Mouse (Mus musculus): ENCODE measurements at regions not wholly inside any gene's neighbourhood (a gene's known extent, or its start where the extent isn't known, plus 50 kb on each side); places are given as distances from the start of the nearest gene placed in this dataset.
"Not testable (repeated sequence)": the region's sequence is repeated elsewhere in the genome, so short reads cannot be mapped to it uniquely, and the experiment has no call there.

DNA sequence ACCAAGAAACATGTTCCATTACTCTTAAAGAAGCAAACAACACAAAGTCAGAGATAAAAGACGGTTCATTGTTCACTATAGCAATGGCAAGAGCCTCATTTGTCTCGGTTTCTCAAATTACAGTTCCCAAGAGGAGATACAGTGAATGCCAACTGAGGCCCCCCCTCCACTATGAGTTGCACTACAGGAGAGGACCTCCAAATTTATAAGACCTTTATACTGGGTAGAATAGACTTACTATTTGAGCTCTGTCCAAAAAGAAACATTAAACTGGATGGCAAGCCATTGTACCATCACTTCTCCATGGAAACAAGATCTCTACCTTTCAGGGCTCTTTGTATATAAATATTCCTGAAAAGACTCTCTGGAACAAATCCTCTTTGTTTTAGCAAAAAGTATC lies 66.4 kb downstream of the Fundc1 start:
- no peaks in the 10 kb centered on the region for H3K9me3 ChIP-seq (replicated peaks)
- H3K4me1 ChIP-seq = no peaks in the 10 kb centered on the region
- H3K36me3 ChIP-seq = no peaks in the 10 kb centered on the region
- no peak overlapping the region for H3K4me2 ChIP-seq
- WGBS = 93% methylated on average over 2 of the region's 2 CpGs
- H3K9ac ChIP-seq = no peak overlapping the region
- no peak for ATAC-seq (replicated peaks; ENCODE audit: low FRiP score)
- H3K27ac ChIP-seq = no peak overlapping the region
- H3K4me3 ChIP-seq (replicated peaks) = no peak overlapping the region
- H3K27me3 ChIP-seq = no peaks in the 10 kb centered on the region

DNA sequence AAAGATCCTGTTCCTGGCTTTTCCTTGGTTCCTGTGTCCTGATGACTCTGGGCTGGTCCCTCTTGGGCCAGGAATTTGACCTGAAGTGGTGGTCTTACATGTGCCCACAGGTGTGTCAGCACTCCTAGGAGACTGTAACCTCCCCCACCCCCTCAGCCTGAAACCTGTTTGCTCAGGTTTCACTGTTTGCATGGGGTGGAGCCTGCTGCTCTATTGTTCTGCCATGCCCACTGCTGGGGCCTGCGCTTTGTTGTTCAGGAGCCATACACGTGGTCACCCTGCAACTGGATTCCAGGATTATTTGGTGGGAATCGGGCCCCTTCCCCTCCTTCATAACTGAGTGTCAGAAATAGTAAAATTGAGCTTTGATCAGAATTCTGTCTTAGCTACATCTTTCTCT lies 99.0 kb downstream of the Fundc1 start:
- H3K9ac ChIP-seq; H3K4me3 ChIP-seq (replicated peaks); H3K27ac ChIP-seq; ATAC-seq (replicated peaks; ENCODE audit: low FRiP score); H3K4me1 ChIP-seq; H3K4me2 ChIP-seq; H3K36me3 ChIP-seq; H3K9me3 ChIP-seq (replicated peaks); H3K27me3 ChIP-seq: not testable (repeated sequence)
- 49% methylated on average over 3 of the region's 3 CpGs for WGBS

DNA sequence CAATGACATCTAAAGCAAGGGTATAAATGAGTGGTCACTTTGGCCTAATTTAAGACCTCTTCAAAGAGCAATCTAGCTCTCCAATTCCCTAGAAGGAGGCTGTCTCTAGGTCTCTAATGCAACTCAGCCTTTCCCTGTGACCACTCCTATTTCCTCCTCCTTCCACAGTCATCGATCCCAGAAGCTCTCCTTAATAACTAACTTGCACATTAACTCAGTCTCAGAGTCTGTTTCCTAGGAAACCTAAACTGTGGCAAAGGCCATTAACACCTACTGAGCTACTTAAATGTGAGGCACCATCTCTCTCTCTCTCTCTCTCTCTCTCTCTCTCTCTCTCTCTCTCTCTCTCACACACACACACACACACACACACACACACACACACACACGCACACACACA lies 115.6 kb downstream of the Fundc1 start:
- Histone ChIP-seq H3K4me1 (no peaks in the 10 kb centered on the region), H3K4me3 (replicated peaks) (no peak overlapping the region), H3K9me3 (replicated peaks) (no peaks in the 10 kb centered on the region), H3K4me2 (no peak overlapping the region), H3K27ac (no peak overlapping the region), H3K9ac (no peak overlapping the region), H3K36me3 (no peaks in the 10 kb centered on the region), H3K27me3 (no peaks in the 10 kb centered on the region)
- WGBS = 21% methylated on average over 1 of the region's 2 CpGs
- ATAC-seq (replicated peaks; ENCODE audit: low FRiP score) = peak; percentile 66; the same call in 1 of the 2 replicates

DNA sequence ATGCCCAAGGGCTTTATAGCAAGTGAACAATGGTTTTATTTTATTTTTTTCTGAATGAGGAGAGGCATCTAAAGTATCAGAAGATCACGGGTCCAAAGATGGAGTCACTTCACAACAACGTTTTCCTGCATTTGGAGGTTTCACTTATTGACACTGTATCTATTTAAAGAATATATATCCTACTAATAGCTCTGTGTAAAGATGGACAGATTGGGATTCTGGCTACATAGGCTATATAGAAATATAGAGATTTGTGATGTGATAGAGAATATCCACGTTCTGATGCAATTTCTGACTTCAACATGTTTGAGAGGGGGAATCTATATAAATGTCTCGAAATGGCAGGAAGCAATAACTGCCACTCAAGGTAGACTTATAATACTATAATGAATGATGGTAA lies 96.0 kb upstream of the Efhc2 start:
- Histone ChIP-seq H3K4me3 (replicated peaks) (no peak overlapping the region), H3K9me3 (replicated peaks) (no peaks in the 10 kb centered on the region), H3K36me3 (no peaks in the 10 kb centered on the region), H3K27ac (no peak overlapping the region), H3K9ac (no peak overlapping the region), H3K4me2 (no peak overlapping the region), H3K4me1 (no peaks in the 10 kb centered on the region), H3K27me3 (no peaks in the 10 kb centered on the region)
- no peak for ATAC-seq (replicated peaks; ENCODE audit: low FRiP score)
- 68% methylated on average over 4 of the region's 4 CpGs for WGBS

DNA sequence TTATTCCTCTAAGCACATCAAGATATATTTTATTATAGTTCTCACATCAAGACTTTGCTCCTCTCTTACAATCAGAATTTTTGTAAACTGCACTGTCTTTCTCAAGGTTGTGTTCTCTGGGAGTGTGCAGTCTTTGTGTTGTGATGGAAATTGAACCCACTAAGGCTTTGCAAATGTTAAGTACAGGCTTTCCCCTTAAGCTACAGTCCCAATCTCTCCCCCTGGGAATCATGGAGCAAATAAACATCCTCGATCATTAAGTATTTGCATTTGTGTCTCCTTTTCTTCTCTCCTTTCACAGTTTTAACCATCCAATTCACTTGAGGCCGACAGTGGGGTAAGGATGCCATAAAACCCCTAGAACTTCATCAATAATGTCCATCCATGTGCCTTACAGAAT lies 85.1 kb upstream of the Efhc2 start:
- Histone ChIP-seq H3K27me3 (no peaks in the 10 kb centered on the region), H3K27ac (no peak overlapping the region), H3K4me3 (replicated peaks) (no peak overlapping the region), H3K4me2 (no peak overlapping the region), H3K4me1 (no peaks in the 10 kb centered on the region), H3K9me3 (replicated peaks) (no peaks in the 10 kb centered on the region), H3K36me3 (no peaks in the 10 kb centered on the region), H3K9ac (no peak overlapping the region)
- WGBS = 38% methylated on average over 2 of the region's 2 CpGs
- no peak for ATAC-seq (replicated peaks; ENCODE audit: low FRiP score)

Measured in kidney, embryonic 15.5 days (tissue).